Mouse (Mus musculus): ENCODE measurements around the gene Kat8. TPM values are rescaled to one million over a fixed set of nuclear protein-coding genes. Genes with fewer than 3 reads are reported as not detected.
"Not testable (repeated sequence)": the region's sequence is repeated elsewhere in the genome, so short reads cannot be mapped to it uniquely, and the experiment has no call there.

The Kat8 gene
- total RNA-seq, 2 experiments from 2014 or later, result 24.0 to 30.0 TPM

- no peak for DNase-seq (ENCODE audit: low spot score in 2 of 2)
Measured at GRCm38 (mm10) chr7:127930636-127931035, 18.3 kb downstream of the Kat8 start.

- no peak for DNase-seq (ENCODE audit: low spot score in 2 of 2)
Measured at GRCm38 (mm10) chr7:127931351-127932135, 19.2 kb downstream of the Kat8 start.

- DNase-seq (ENCODE audit: low spot score in 2 of 2), result no peak
Measured at GRCm38 (mm10) chr7:127932273-127933031, 20.1 kb downstream of the Kat8 start.

GRCm38 (mm10) chr7:127934075-127934474 lies 21.8 kb downstream of the Kat8 start:
- DNase-seq (ENCODE audit: low spot score in 2 of 2), result no peak

GRCm38 (mm10) chr7:127935028-127935722 lies 22.9 kb downstream of the Kat8 start:
- peak; percentile 96 for DNase-seq (ENCODE audit: low spot score in 2 of 2)

- DNase-seq (ENCODE audit: low spot score in 2 of 2), result no peak
Measured at GRCm38 (mm10) chr7:127935748-127936159, 23.4 kb downstream of the Kat8 start.

GRCm38 (mm10) chr7:127936216-127936884 lies 24.0 kb downstream of the Kat8 start:
- DNase-seq (ENCODE audit: low spot score in 2 of 2), result no peak

- not testable (repeated sequence) for DNase-seq (ENCODE audit: low spot score in 2 of 2)
Measured at GRCm38 (mm10) chr7:127942097-127942496, 29.8 kb downstream of the Kat8 start.

- no peak for DNase-seq (ENCODE audit: low spot score in 2 of 2)
Measured at GRCm38 (mm10) chr7:127944614-127945013, 32.3 kb downstream of the Kat8 start.

- DNase-seq (ENCODE audit: low spot score in 2 of 2), result no peak
Measured at GRCm38 (mm10) chr7:127946470-127947023, 34.2 kb downstream of the Kat8 start, which contains the start of gene Prss36. Gene Prss36, minus strand, starts transcription at chr7:127946725.

GRCm38 (mm10) chr7:127952864-127953581 lies 40.7 kb downstream of the Kat8 start:
- DNase-seq (ENCODE audit: low spot score in 2 of 2), result no peak

- no peak for DNase-seq (ENCODE audit: low spot score in 2 of 2)
Measured at GRCm38 (mm10) chr7:127959364-127959763, 47.0 kb downstream of the Kat8 start.

GRCm38 (mm10) chr7:127966371-127966918 lies 54.1 kb downstream of the Kat8 start:
- no peak for DNase-seq (ENCODE audit: low spot score in 2 of 2)

GRCm38 (mm10) chr7:127967004-127967921 lies 54.9 kb downstream of the Kat8 start, which contains the start of gene Fus:
Gene Fus, plus strand, starts transcription at chr7:127967457.
- DNase-seq (ENCODE audit: low spot score in 2 of 2), result peak; percentile 95 to 98

- DNase-seq (ENCODE audit: low spot score in 2 of 2), result peak; percentile 58 to 66
Measured at GRCm38 (mm10) chr7:127967922-127968828, 55.9 kb downstream of the Kat8 start.

GRCm38 (mm10) chr7:127974413-127974930 lies 62.2 kb downstream of the Kat8 start:
- DNase-seq (ENCODE audit: low spot score in 2 of 2), result no peak
